Mouse (Mus musculus): Measurements from ENCODE around the gene Olfr150. TPM values are rescaled to one million over a fixed set of nuclear protein-coding genes. Genes with fewer than 3 reads are reported as not detected.
"Not testable (repeated sequence)": the region's sequence is repeated elsewhere in the genome, so short reads cannot be mapped to it uniquely, and the experiment has no call there.

Olfr150 gene
- not detected in 2 replicates for polyA plus RNA-seq (2012; rRNA removed)

- no peak for DNase-seq
- no peak for TF ChIP-seq POLR2A (IDR thresholded peaks at IDR 0.05; ENCODE audit: control insufficient read depth, extremely low read depth, insufficient read depth, low read length, poor library complexity)
- no peak for TF ChIP-seq CTCF (IDR thresholded peaks at IDR 0.05; ENCODE audit: borderline replicate concordance, control insufficient read depth, extremely low read depth, insufficient read depth, low read length, poor library complexity)
- Histone ChIP-seq H3K4me3 (ENCODE audit: control insufficient read depth, insufficient read depth, low read length) (no peak within 1 kb of the TSS), H3K27me3 (ENCODE audit: control insufficient read depth, insufficient read depth, low read length) (no peaks in the 10 kb centered on the region), H3K27ac (ENCODE audit: control insufficient read depth, insufficient read depth, low read length) (no peak within 1 kb of the TSS), H3K4me1 (replicated peaks; ENCODE audit: control insufficient read depth, insufficient read depth, low read length) (no peaks in the 10 kb centered on the region), H3K36me3 (ENCODE audit: control insufficient read depth, insufficient read depth, low read length) (no peaks in the 10 kb centered on the region)
Observed at GRCm38 (mm10) chr9:39730678-39731077, at the start of gene Olfr150. Olfr150 (plus strand) TSS chr9:39730978.

- H3K4me1 ChIP-seq (replicated peaks; ENCODE audit: control insufficient read depth, insufficient read depth, low read length); H3K27ac ChIP-seq (ENCODE audit: control insufficient read depth, insufficient read depth, low read length); H3K27me3 ChIP-seq (ENCODE audit: control insufficient read depth, insufficient read depth, low read length); DNase-seq; H3K4me3 ChIP-seq (ENCODE audit: control insufficient read depth, insufficient read depth, low read length); H3K36me3 ChIP-seq (ENCODE audit: control insufficient read depth, insufficient read depth, low read length): not testable (repeated sequence)
- 88% methylated on average over 8 of the region's 8 CpGs for WGBS
Observed at GRCm38 (mm10) chr9:39701123-39701522, 29.7 kb upstream of the Olfr150 start.

DNA sequence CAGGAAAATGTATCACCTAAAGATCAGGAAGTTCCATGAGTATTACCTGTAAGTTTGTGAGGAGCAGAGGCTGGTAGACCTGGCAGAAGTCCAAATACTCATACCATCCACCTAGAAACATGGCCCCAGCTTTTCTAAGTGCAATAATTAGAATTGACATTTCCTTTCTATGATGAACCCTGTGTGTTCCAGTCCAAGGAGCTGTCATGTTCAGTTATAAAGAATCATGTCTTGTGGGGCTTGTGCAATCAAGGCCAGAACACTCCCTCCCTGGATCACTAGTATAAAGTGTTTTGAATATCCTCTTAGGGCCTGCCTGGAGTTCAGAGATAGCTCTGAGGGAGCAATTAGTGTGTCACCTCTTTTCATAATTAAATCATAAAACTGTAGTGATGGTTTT, 23.8 kb upstream of the Olfr150 start, which contains the start of gene Olfr149:
Gene Olfr149, minus strand, starts transcription at position 101 of the 400 bp plus-strand sequence.
- no peaks in the 10 kb centered on the region for H3K27me3 ChIP-seq (ENCODE audit: control insufficient read depth, insufficient read depth, low read length)
- no peak within 1 kb of the TSS for H3K27ac ChIP-seq (ENCODE audit: control insufficient read depth, insufficient read depth, low read length)
- no peaks in the 10 kb centered on the region for H3K36me3 ChIP-seq (ENCODE audit: control insufficient read depth, insufficient read depth, low read length)
- no peak for DNase-seq
- TF ChIP-seq CTCF (IDR thresholded peaks at IDR 0.05; ENCODE audit: borderline replicate concordance, control insufficient read depth, extremely low read depth, insufficient read depth, low read length, poor library complexity) (no peak), POLR2A (IDR thresholded peaks at IDR 0.05; ENCODE audit: control insufficient read depth, extremely low read depth, insufficient read depth, low read length, poor library complexity) (no peak)
- no peaks in the 10 kb centered on the region for H3K4me1 ChIP-seq (replicated peaks; ENCODE audit: control insufficient read depth, insufficient read depth, low read length)
- H3K4me3 ChIP-seq (ENCODE audit: control insufficient read depth, insufficient read depth, low read length): no peak within 1 kb of the TSS

GRCm38 (mm10) chr9:39708958-39709357, 21.8 kb upstream of the Olfr150 start:
- WGBS: 61% methylated on average over 3 of the region's 3 CpGs
- TF ChIP-seq CTCF (IDR thresholded peaks at IDR 0.05; ENCODE audit: borderline replicate concordance, control insufficient read depth, extremely low read depth, insufficient read depth, low read length, poor library complexity) (no peak), POLR2A (IDR thresholded peaks at IDR 0.05; ENCODE audit: control insufficient read depth, extremely low read depth, insufficient read depth, low read length, poor library complexity) (no peak)
- H3K27ac ChIP-seq (ENCODE audit: control insufficient read depth, insufficient read depth, low read length): no peak overlapping the region
- no peak for DNase-seq
- H3K27me3 ChIP-seq (ENCODE audit: control insufficient read depth, insufficient read depth, low read length): no peaks in the 10 kb centered on the region
- H3K4me1 ChIP-seq (replicated peaks; ENCODE audit: control insufficient read depth, insufficient read depth, low read length): no peaks in the 10 kb centered on the region
- no peak overlapping the region for H3K4me3 ChIP-seq (ENCODE audit: control insufficient read depth, insufficient read depth, low read length)
- H3K36me3 ChIP-seq (ENCODE audit: control insufficient read depth, insufficient read depth, low read length): no peaks in the 10 kb centered on the region

GRCm38 (mm10) chr9:39711053-39711452, 19.7 kb upstream of the Olfr150 start, which contains the start of gene Olfr965:
Olfr965 (plus strand) TSS chr9:39711353.
- no peak for TF ChIP-seq POLR2A (IDR thresholded peaks at IDR 0.05; ENCODE audit: control insufficient read depth, extremely low read depth, insufficient read depth, low read length, poor library complexity)
- no peak for TF ChIP-seq CTCF (IDR thresholded peaks at IDR 0.05; ENCODE audit: borderline replicate concordance, control insufficient read depth, extremely low read depth, insufficient read depth, low read length, poor library complexity)
- Histone ChIP-seq H3K27ac (ENCODE audit: control insufficient read depth, insufficient read depth, low read length) (no peak within 1 kb of the TSS), H3K4me3 (ENCODE audit: control insufficient read depth, insufficient read depth, low read length) (no peak within 1 kb of the TSS), H3K27me3 (ENCODE audit: control insufficient read depth, insufficient read depth, low read length) (no peaks in the 10 kb centered on the region), H3K4me1 (replicated peaks; ENCODE audit: control insufficient read depth, insufficient read depth, low read length) (no peaks in the 10 kb centered on the region), H3K36me3 (ENCODE audit: control insufficient read depth, insufficient read depth, low read length) (no peaks in the 10 kb centered on the region)
- no peak for DNase-seq

DNA sequence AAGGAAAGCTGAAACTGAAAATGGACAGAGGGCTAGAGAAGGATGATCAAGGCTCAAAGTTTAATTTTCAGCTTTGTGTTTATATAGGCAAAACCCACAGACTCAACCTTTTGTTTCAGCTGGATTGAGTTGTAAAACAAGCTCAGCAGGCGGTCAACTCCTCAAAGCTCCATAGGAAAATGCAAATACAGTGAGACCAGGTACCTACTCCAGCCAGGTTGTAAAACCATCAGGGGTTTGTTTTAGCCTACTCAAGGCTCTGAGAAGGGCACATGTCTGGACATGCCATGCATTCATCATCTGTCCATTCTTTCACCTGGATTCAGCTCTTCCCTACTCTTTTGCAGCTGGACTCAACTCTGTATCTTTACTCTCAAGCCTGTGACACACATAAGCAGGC, 10.0 kb downstream of the Olfr150 start:
- no peak for TF ChIP-seq CTCF (IDR thresholded peaks at IDR 0.05; ENCODE audit: borderline replicate concordance, control insufficient read depth, extremely low read depth, insufficient read depth, low read length, poor library complexity)
- TF ChIP-seq POLR2A (IDR thresholded peaks at IDR 0.05; ENCODE audit: control insufficient read depth, extremely low read depth, insufficient read depth, low read length, poor library complexity): no peak
- Histone ChIP-seq H3K36me3 (ENCODE audit: control insufficient read depth, insufficient read depth, low read length) (no peaks in the 10 kb centered on the region), H3K4me1 (replicated peaks; ENCODE audit: control insufficient read depth, insufficient read depth, low read length) (no peaks in the 10 kb centered on the region), H3K27me3 (ENCODE audit: control insufficient read depth, insufficient read depth, low read length) (no peaks in the 10 kb centered on the region), H3K4me3 (ENCODE audit: control insufficient read depth, insufficient read depth, low read length) (no peak overlapping the region), H3K27ac (ENCODE audit: control insufficient read depth, insufficient read depth, low read length) (no peak overlapping the region)
- 91% methylated on average over 1 of the region's 1 CpGs for WGBS
- no peak for DNase-seq

GRCm38 (mm10) chr9:39745949-39746348, 15.2 kb downstream of the Olfr150 start, which contains the start of gene Olfr967:
Olfr967 (plus strand) TSS chr9:39746249.
- Histone ChIP-seq H3K4me1 (replicated peaks; ENCODE audit: control insufficient read depth, insufficient read depth, low read length) (no peaks in the 10 kb centered on the region), H3K27me3 (ENCODE audit: control insufficient read depth, insufficient read depth, low read length) (no peaks in the 10 kb centered on the region), H3K4me3 (ENCODE audit: control insufficient read depth, insufficient read depth, low read length) (no peak within 1 kb of the TSS), H3K36me3 (ENCODE audit: control insufficient read depth, insufficient read depth, low read length) (no peaks in the 10 kb centered on the region), H3K27ac (ENCODE audit: control insufficient read depth, insufficient read depth, low read length) (no peak within 1 kb of the TSS)
- no peak for DNase-seq
- TF ChIP-seq CTCF (IDR thresholded peaks at IDR 0.05; ENCODE audit: borderline replicate concordance, control insufficient read depth, extremely low read depth, insufficient read depth, low read length, poor library complexity) (no peak), POLR2A (IDR thresholded peaks at IDR 0.05; ENCODE audit: control insufficient read depth, extremely low read depth, insufficient read depth, low read length, poor library complexity) (no peak)
